Mouse (Mus musculus) ES-E14 (cell line): Measurements from ENCODE around the gene Slc9a2. TPM values are rescaled to one million over a fixed set of nuclear protein-coding genes. Genes with fewer than 3 reads are reported as not detected.

Source experiments
- DNase-seq: peaks from one replicate; pipeline ENCODE4 v3.0.0-alpha.2; 2013; ENCODE audit warnings: low read depth, low spot score
- H3K27ac ChIP-seq: 2 replicates; pipeline ENCODE4 v1.5.1; 2012; ENCODE audit warnings: low read depth, mild to moderate bottlenecking, low read length, moderate library complexity, mixed read lengths; ENCODE audit not compliant: poor library complexity, insufficient read depth, severe bottlenecking
- H3K36me3 ChIP-seq: 2 replicates; pipeline ENCODE4 v1.6.1; 2012; ENCODE audit warnings: mild to moderate bottlenecking, low read length, moderate library complexity, mixed read lengths; ENCODE audit not compliant: control insufficient read depth, poor library complexity, insufficient read depth, severe bottlenecking
- H3K4me1 ChIP-seq, 2 experiments: fragments of 150-350 bp in 1 of 2; sonication (generic) in 1 of 2; 2 replicates each; pipeline ENCODE4 v1.6.1; 2012; ENCODE audit warnings: low read length in 2 of 2, mild to moderate bottlenecking in 1 of 2, mixed read lengths in 1 of 2; ENCODE audit not compliant: control insufficient read depth in 2 of 2, insufficient read depth in 2 of 2, poor library complexity in 1 of 2
- H3K4me3 ChIP-seq, 2 experiments: fragments of 150-350 bp in 1 of 2; sonication (generic) in 1 of 2; 2 replicates each; pipeline ENCODE4 v1.5.1; 2012; ENCODE audit warnings: low read length in 2 of 2, low read depth in 1 of 2, mild to moderate bottlenecking in 1 of 2, mixed read lengths in 1 of 2; ENCODE audit not compliant: insufficient read depth in 1 of 2, poor library complexity in 1 of 2, severe bottlenecking in 1 of 2
- H3K9ac ChIP-seq: 2 replicates; pipeline ENCODE4 v1.6.1; 2012; ENCODE audit warnings: low read depth, mild to moderate bottlenecking, low read length, mixed read lengths; ENCODE audit not compliant: poor library complexity, insufficient read depth, severe bottlenecking
- H3K9me3 ChIP-seq: fragments of 150-350 bp; sonication (generic); 2 replicates; pipeline ENCODE4 v1.6.1; 2012; ENCODE audit warnings: low read depth, mild to moderate bottlenecking, low read length; ENCODE audit not compliant: control insufficient read depth, insufficient read depth
- CHD2 ChIP-seq: IDR thresholded peaks from 2 replicates; pipeline ENCODE4 v1.6.1; 2014; ENCODE audit warnings: mild to moderate bottlenecking, low read depth, low read length, inconsistent platforms
- HCFC1 ChIP-seq: IDR thresholded peaks from 2 replicates; pipeline ENCODE4 v1.6.1; 2012; ENCODE audit warnings: low read length, inconsistent platforms, borderline replicate concordance; ENCODE audit not compliant: insufficient read depth
- MAFK ChIP-seq: IDR thresholded peaks from 2 replicates; pipeline ENCODE4 v1.6.1; 2014; ENCODE audit warnings: mild to moderate bottlenecking, low read depth, low read length, inconsistent platforms; ENCODE audit not compliant: insufficient read depth
- ZC3H11A ChIP-seq: IDR thresholded peaks from 2 replicates; pipeline ENCODE4 v1.6.1; 2012; ENCODE audit warnings: low read depth, mild to moderate bottlenecking, inconsistent platforms, low read length, borderline replicate concordance
- ZNF384 ChIP-seq: IDR thresholded peaks from 2 replicates; pipeline ENCODE4 v1.6.1; 2012; ENCODE audit warnings: low read depth, low read length, inconsistent platforms
- in situ Hi-C, 2 experiments: fragments of 600-800 bp; cut with MboI; formaldehyde crosslinking; loops; one replicate each; pipeline ENCODE4 v1.15.1; 2025; ENCODE audit warnings: low sequenced_read_pairs in 2 of 2, inconsistent platforms in 1 of 2; ENCODE audit not compliant: unreplicated experiment in 2 of 2
- total RNA-seq: library from RNA; depleted of rRNA; stranded (reverse); fragments of 300-350 nt; gene quantifications from 2 replicates; pipeline ENCODE4 v1.2.3, GENCODE M21; 2012

Gene Slc9a2
- total RNA-seq, 1 experiment = 0.31 TPM

GRCm38 (mm10) chr1:40790324-40791141 is 110.2 kb downstream of the Slc9a2 start, which contains the start of gene Mfsd9:
Mfsd9 (minus strand) TSS chr1:40790687.
- no peaks in the 10 kb centered on the region for H3K36me3 ChIP-seq
- peak; percentile 68 for DNase-seq
- H3K4me1 ChIP-seq = no peaks in the 10 kb centered on the region
- in situ Hi-C loops = no loop called here
- H3K4me3 ChIP-seq = peak within 1 kb of the TSS; percentile 81 to 83
- TF ChIP-seq ZNF384 (no peak), ZC3H11A (no peak)
- H3K9me3 ChIP-seq = no peaks in the 10 kb centered on the region
- H3K27ac ChIP-seq = no peak within 1 kb of the TSS
- peak within 1 kb of the TSS; percentile 60 for H3K9ac ChIP-seq

- no peak overlapping the region for H3K27ac ChIP-seq
- no peak overlapping the region for H3K9ac ChIP-seq
- TF ChIP-seq ZC3H11A (no peak), MAFK (no peak), ZNF384 (no peak), CHD2 (no peak), HCFC1 (no peak)
- in situ Hi-C loops = no loop called here
- no peaks in the 10 kb centered on the region for H3K36me3 ChIP-seq
- no peaks in the 10 kb centered on the region for H3K4me1 ChIP-seq
- no peaks in the 10 kb centered on the region for H3K9me3 ChIP-seq
- H3K4me3 ChIP-seq = no peak overlapping the region
- DNase-seq = no peak
Measured at GRCm38 (mm10) chr1:40795508-40795907, 115.1 kb downstream of the Slc9a2 start.

- TF ChIP-seq MAFK (no peak), ZNF384 (no peak), HCFC1 (no peak), CHD2 (no peak), ZC3H11A (no peak)
- peak; percentile 80 for DNase-seq
- Histone ChIP-seq H3K27ac (no peak overlapping the region), H3K9ac (no peak overlapping the region), H3K36me3 (no peaks in the 10 kb centered on the region), H3K9me3 (no peaks in the 10 kb centered on the region), H3K4me3 (no peak overlapping the region), H3K4me1 (no peaks in the 10 kb centered on the region)
- in situ Hi-C loops = no loop called here
Measured at GRCm38 (mm10) chr1:40797348-40797747, 117.0 kb downstream of the Slc9a2 start.

GRCm38 (mm10) chr1:40799121-40799520 is 118.7 kb downstream of the Slc9a2 start:
- TF ChIP-seq ZNF384 = no peak
- TF ChIP-seq CHD2 = no peak
- TF ChIP-seq ZC3H11A = no peak
- no peak for TF ChIP-seq HCFC1
- no peak for TF ChIP-seq MAFK
- H3K4me1 ChIP-seq = no peaks in the 10 kb centered on the region
- in situ Hi-C loops = no loop called here
- H3K36me3 ChIP-seq = no peaks in the 10 kb centered on the region
- no peak for DNase-seq
- H3K27ac ChIP-seq = no peak overlapping the region
- H3K9me3 ChIP-seq = no peaks in the 10 kb centered on the region
- no peak overlapping the region for H3K4me3 ChIP-seq
- no peak overlapping the region for H3K9ac ChIP-seq
